Mouse (Mus musculus) embryonic facial prominence, embryonic 11.5 days (tissue): ENCODE measurements around the gene 9130213A22Rik. TPM values are rescaled to one million over a fixed set of nuclear protein-coding genes. Genes with fewer than 3 reads are reported as not detected.
"Not testable (repeated sequence)": the region's sequence is repeated elsewhere in the genome, so short reads cannot be mapped to it uniquely, and the experiment has no call there.

ENCODE experiments used
- ATAC-seq: fragments of 200-750 bp; cut with Nextera tagmentation; replicated peaks from 2 replicates; pipeline ENCODE4 v1.8.0; 2017; ENCODE audit warnings: low read depth; ENCODE audit not compliant: insufficient number of reproducible peaks, low FRiP score, low TSS enrichment
- DNase-seq: peaks from one replicate; pipeline ENCODE4 v3.0.0-alpha.2; 2015; ENCODE audit warnings: low spot score
- H3K27ac ChIP-seq: fragments of 300-500 bp; sonication (generic); replicated peaks from 2 replicates; pipeline ENCODE4 v1.5.1; 2014; ENCODE audit warnings: mild to moderate bottlenecking, low read depth, low read length, control low read depth
- H3K27me3 ChIP-seq: fragments of 300-500 bp; sonication (generic); 2 replicates; pipeline ENCODE4 v1.6.1; 2014; ENCODE audit warnings: mild to moderate bottlenecking, low read length, moderate library complexity, mixed read lengths; ENCODE audit not compliant: control insufficient read depth, insufficient read depth
- H3K36me3 ChIP-seq: fragments of 300-500 bp; sonication (generic); replicated peaks from 2 replicates; pipeline ENCODE4 v1.6.1; 2014; ENCODE audit warnings: low read depth, mild to moderate bottlenecking, low read length, moderate library complexity, mixed read lengths; ENCODE audit not compliant: control insufficient read depth, insufficient read depth
- H3K4me1 ChIP-seq: fragments of 300-500 bp; sonication (generic); 2 replicates; pipeline ENCODE4 v1.6.1; 2014; ENCODE audit warnings: low read length, mixed read lengths; ENCODE audit not compliant: control insufficient read depth, insufficient read depth
- H3K4me2 ChIP-seq: fragments of 300-500 bp; sonication (generic); 2 replicates; pipeline ENCODE4 v1.6.1; 2014; ENCODE audit warnings: low read depth, mild to moderate bottlenecking, control low read depth, low read length, moderate library complexity
- H3K4me3 ChIP-seq: fragments of 300-500 bp; sonication (generic); 2 replicates; pipeline ENCODE4 v1.5.1; 2014; ENCODE audit warnings: low read depth, low read length, control low read depth
- H3K9ac ChIP-seq: fragments of 300-500 bp; sonication (generic); replicated peaks from 2 replicates; pipeline ENCODE4 v1.6.1; 2014; ENCODE audit warnings: mild to moderate bottlenecking, control low read depth, low read length
- H3K9me3 ChIP-seq: fragments of 300-500 bp; sonication (generic); replicated peaks from 2 replicates; pipeline ENCODE4 v1.6.1; 2016; ENCODE audit warnings: mild to moderate bottlenecking, low read length, inconsistent platforms, mixed read lengths; ENCODE audit not compliant: control insufficient read depth
- WGBS: fragments of 180-500 bp; shearing (Covaris S2); extraction: QIAGEN DNeasy Blood & Tissue Kit; methylation state at CpG from one replicate; pipeline ENCODE4 v1.1.7; 2014; 5-methylcytosine and 5-hydroxymethylcytosine counted together
- polyA plus RNA-seq: library from polyadenylated mRNA; unstranded; fragments of >200 nt; fragmentation: Nextera tagmentation; extraction: Ambion mirVana; gene quantifications from 2 replicates; pipeline ENCODE4 v1.2.1, GENCODE M21; 2014

Gene 9130213A22Rik
- polyA plus RNA-seq, 1 experiment from 2014 or later: not detected

DNA sequence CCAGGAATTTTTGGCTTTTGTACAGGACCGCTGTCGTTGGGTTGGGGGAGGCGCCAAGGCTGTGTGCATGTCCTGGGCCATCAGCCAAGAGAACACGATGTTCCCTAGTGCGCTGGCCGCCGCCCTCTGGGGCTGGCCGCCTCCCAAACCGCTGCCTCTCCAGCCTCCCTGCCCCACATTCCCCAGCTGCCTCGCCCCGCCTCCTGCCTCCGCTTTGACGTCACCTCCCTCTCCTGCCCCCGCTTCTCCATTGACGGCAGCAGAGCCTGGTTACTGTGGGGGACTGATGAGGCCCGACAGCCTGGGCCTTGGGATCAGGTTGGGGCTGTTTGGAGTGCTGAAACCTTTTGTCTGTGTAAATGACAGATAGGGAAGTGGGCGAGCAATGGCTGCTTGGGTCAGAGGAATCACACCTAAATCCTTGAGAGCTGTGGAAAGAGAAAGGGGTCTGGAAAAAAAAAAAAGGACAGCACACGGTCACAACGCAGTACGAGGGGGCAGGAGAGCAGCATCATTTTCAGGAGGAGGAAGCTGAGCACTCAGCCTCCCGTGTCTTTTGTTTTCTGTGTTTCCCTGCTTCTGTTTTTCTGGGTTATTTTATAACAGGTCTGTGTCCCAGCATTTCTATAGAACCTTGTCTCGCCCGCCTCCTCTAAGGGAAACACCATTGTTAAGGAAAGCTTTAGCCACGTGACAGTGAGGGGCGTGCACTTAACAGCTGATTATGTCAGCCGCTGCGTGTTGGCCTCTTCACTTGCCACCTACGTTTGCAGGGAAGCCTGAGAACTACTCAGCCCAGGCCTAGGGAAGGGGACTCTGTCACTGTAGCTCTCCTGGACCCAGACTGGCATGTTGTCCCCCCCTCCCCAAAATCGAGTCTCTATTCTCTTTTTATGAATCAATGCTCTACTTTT, 25.1 kb downstream of the 9130213A22Rik start:
- Histone ChIP-seq H3K4me3 (peak overlapping the region; percentile 27), H3K27ac (no peak overlapping the region; the same call in 1 of the 2 replicates), H3K27me3 (no peaks in the 10 kb centered on the region), H3K36me3 (no peaks in the 10 kb centered on the region), H3K9ac (peak overlapping the region; percentile 4), H3K9me3 (no peaks in the 10 kb centered on the region), H3K4me2 (peak overlapping the region; percentile 91), H3K4me1 (peaks cover 19% of the 10 kb centered on the region)
- DNase-seq: peak; percentile 83
- no peak for ATAC-seq
- 2% methylated on average over 29 of the region's 29 CpGs for WGBS

DNA sequence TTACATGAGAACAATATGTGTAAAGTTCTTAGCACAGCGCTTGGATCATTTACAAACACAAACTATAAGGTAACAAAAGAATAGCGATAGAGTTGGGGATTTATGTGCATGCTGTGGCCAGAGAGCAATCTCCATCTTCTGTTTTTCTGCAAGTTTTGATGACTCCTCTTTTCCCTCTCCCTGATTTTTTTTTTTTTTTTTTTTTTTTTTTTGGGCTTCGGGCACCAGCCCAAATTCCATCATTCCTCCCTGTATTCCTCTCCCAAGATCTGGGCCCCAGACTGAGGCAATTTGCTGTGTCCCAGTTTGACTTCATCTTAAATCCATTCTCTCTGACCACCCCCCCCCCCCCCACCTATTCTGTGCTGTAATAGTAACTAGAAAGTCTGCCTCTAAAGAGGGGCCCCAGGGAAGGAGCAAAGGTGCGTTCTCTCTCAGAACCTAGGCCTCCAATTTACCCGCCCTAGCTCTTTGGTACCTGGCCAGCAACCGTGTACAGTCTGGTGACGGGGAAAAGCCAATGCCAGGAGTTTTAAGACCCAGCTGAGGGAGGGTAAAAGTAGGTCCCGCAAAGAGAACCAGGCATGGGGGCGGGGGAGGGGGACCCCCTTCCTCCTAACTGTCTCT, 25.9 kb downstream of the 9130213A22Rik start:
- Histone ChIP-seq H3K9ac (peak overlapping the region; percentile 62), H3K4me1 (peaks cover 19% of the 10 kb centered on the region), H3K36me3 (no peaks in the 10 kb centered on the region), H3K4me2 (peak overlapping the region; percentile 91), H3K27me3 (no peaks in the 10 kb centered on the region), H3K9me3 (no peaks in the 10 kb centered on the region), H3K4me3 (peak overlapping the region; percentile 50), H3K27ac (no peak overlapping the region)
- DNase-seq: no peak
- ATAC-seq: no peak
- 16% methylated on average over 9 of the region's 9 CpGs for WGBS

DNA sequence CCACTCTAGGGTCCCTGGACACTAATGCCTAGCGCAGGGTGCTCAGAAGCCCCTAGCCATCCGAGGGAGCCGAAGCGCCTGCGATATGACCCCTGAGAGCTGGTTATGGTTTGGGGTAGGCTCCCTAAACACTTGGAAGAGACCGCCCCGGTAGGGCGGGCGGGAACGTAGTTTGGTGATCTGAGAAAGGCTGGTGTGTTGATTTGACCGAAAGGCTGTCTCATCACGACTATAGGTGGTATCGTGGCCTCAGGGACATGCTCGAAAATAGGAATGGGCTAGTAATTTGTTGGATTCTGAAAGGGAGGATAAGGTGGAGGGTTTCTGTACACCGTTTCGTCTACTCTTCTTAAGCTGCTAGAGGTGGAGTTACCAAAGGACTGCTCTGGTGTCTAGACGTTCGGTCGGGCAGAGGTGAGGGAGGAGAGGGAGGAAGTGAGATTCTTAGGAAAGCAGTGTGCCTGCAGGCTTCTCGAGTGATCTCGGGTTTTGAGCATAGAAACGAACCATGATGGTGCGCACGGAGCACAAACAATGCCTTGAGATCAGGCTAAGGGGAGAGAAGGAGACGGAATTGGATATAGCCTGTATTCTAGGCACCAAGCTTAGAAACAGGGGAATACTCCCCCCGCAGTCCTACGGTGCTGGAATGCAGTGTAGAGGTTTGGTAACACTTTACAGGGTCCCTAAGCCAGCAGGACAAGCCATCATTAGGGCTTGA, 26.7 kb downstream of the 9130213A22Rik start:
- 2% methylated on average over 27 of the region's 27 CpGs for WGBS
- no peak overlapping the region for H3K27ac ChIP-seq
- no peak for ATAC-seq
- no peak for DNase-seq
- H3K4me3 ChIP-seq: peak overlapping the region; percentile 50
- no peaks in the 10 kb centered on the region for H3K27me3 ChIP-seq
- H3K36me3 ChIP-seq: no peaks in the 10 kb centered on the region
- peak overlapping the region; percentile 91 for H3K4me2 ChIP-seq
- peaks cover 19% of the 10 kb centered on the region for H3K4me1 ChIP-seq
- no peaks in the 10 kb centered on the region for H3K9me3 ChIP-seq
- peak overlapping the region; percentile 62 for H3K9ac ChIP-seq

DNA sequence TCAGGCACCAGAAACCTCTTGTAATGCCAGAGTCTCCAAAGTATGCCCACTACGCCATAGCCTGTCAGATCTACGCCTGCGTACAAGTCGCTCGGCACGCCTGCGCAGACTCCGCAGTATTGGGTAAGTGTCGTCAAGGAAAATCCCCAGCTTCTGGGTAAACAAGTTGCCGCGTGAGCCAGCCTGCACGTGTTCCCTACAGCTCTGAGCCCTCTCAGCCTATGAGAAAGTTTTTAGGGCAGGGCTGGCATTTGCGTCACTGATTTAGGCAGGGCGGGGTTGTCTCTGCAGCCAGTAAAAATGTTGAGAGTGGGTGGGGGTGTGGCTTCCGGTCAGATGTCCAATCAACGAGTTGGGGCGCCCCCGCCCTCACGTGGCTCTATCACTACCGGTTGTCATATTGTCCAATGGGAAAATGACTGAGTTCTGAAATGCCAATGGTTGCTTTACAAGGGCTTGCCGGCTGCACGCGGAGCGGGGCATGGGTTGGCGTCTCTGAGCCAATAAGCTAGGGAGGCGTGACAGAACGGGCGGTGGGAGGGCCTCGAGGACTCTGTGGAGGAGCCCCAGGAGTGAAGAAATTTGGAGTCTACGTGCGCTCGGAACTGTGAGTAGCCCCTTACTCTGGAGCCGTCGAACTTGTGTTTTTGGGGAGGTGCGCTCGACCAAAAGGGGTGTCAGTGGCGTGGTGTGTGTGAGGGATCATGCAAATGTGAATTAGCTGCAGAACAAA, 27.5 kb downstream of the 9130213A22Rik start, which contains the start of gene Per1:
Gene Per1 (plus strand): TSS at position 521 of the 733 bp plus-strand sequence.
- H3K27me3 ChIP-seq: no peaks in the 10 kb centered on the region
- H3K9me3 ChIP-seq: no peaks in the 10 kb centered on the region
- H3K9ac ChIP-seq: peak within 1 kb of the TSS; percentile 62
- peak; percentile 93 for ATAC-seq
- H3K27ac ChIP-seq: no peak within 1 kb of the TSS
- no peaks in the 10 kb centered on the region for H3K36me3 ChIP-seq
- under 1% methylated on average over 37 of the region's 37 CpGs for WGBS
- H3K4me1 ChIP-seq: peaks cover 14% of the 10 kb centered on the region
- peak within 1 kb of the TSS; percentile 91 for H3K4me2 ChIP-seq
- H3K4me3 ChIP-seq: peak within 1 kb of the TSS; percentile 50
- DNase-seq: peak; percentile 99

DNA sequence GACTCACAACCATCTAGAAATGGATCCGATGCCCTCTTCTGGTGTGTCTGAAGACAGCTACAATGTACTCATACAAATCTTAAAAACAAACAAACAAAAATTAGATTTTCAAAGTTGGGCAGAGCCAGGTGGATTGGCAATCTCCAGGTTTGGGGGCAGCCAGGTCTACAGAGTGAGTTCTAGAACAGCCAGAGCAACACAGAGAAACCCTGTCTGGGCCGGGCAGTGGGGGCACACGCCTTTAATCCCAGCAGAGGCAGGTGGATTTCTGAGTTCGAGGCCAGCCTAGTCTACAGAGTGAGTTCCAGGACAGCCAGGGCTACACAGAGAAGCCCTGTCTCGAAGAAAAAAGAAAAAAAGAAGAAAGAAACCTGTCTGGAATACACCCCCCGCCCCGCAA, 28.5 kb downstream of the 9130213A22Rik start:
- not testable (repeated sequence) for H3K36me3 ChIP-seq, H3K9ac ChIP-seq, ATAC-seq, DNase-seq, H3K4me2 ChIP-seq, H3K27me3 ChIP-seq, H3K4me3 ChIP-seq, H3K9me3 ChIP-seq, H3K27ac ChIP-seq
- H3K4me1 ChIP-seq: peaks cover 14% of the 10 kb centered on the region
- 88% methylated on average over 7 of the region's 7 CpGs for WGBS

DNA sequence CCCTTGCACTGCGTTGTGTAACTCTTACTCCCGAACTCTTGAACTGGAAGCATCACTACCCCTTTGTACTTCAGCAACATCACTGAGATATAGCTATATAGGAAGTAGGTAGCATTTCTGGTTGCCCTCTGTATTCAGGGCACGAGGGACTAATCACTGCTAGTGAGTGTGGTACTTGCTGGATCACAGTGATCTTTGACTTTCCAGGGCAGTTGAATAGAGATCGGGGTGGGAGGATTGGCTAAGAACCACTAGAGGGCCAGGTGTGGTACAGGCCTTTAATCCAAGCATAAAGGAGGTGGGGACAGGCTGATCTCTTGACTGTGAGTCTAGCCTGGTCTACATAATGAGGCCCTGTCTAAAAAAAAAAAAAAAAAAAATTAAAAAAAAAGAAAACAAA, 29.5 kb downstream of the 9130213A22Rik start:
- Histone ChIP-seq H3K27ac (no peak overlapping the region), H3K27me3 (no peaks in the 10 kb centered on the region), H3K4me2 (no peak overlapping the region), H3K9ac (no peak overlapping the region), H3K36me3 (no peaks in the 10 kb centered on the region), H3K9me3 (no peaks in the 10 kb centered on the region), H3K4me3 (no peak overlapping the region), H3K4me1 (peaks cover 8% of the 10 kb centered on the region)
- ATAC-seq (no peak), DNase-seq (no peak)
- WGBS: 92% methylated on average over 4 of the region's 4 CpGs

DNA sequence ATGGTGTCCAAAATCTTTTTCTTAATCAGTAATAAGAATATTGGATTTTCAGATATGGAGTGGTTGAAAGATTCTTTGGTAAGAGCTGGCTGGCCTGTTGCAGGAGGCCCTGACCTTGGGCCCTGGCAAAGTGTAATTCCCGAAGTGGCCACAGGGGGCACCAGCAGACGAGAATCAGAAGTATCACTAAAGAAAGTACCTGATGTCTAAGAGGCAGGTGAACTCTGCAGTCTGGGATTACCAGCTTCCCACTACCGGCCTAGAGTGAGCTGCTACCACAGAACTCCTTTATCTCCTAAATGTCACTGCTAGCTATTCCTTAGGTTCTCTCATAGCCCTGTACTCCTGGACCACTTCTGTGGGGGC, 30.0 kb downstream of the 9130213A22Rik start:
- no peak overlapping the region for H3K4me2 ChIP-seq
- peaks cover 3% of the 10 kb centered on the region; the same call in 1 of the 2 replicates for H3K4me1 ChIP-seq
- H3K4me3 ChIP-seq: no peak overlapping the region
- 3% methylated on average over 3 of the region's 3 CpGs for WGBS
- H3K9me3 ChIP-seq: no peaks in the 10 kb centered on the region
- H3K27me3 ChIP-seq: no peaks in the 10 kb centered on the region
- ATAC-seq: no peak
- H3K27ac ChIP-seq: no peak overlapping the region
- DNase-seq: peak; percentile 84
- no peaks in the 10 kb centered on the region for H3K36me3 ChIP-seq
- H3K9ac ChIP-seq: no peak overlapping the region
